Mouse (Mus musculus) stomach, postnatal 0 days (tissue): ENCODE results near the gene Kmt5c.

Experiments used
- CTCF ChIP-seq: IDR thresholded peaks from 2 replicates; pipeline ENCODE4 v1.5.1; 2016; ENCODE audit warnings: antibody characterized with exemption, low read depth, mild to moderate bottlenecking, moderate library complexity
- EP300 ChIP-seq: optimal IDR thresholded peaks from 2 replicates; pipeline ENCODE3; 2016; ENCODE audit warnings: antibody characterized with exemption

DNA sequence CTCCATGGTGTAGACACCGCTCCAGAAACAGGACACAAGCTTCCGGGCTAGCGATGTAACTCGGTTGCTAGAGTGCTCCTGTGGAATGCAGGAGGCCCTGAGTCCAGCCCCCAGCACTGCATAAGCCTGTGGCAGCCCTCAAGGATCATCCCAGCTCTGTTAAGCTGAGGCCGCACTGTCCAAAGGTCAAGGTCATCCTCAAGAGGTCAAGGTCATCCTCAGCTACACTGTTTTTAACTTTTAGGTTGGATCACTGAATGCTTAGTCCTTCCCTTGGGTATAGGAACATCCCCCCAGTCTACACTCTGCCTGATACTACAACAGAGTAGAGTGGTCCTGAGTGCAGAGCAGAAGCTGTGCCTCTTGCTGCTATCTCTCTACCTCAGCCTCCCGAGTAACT, 46.9 kb upstream of the Kmt5c start:
- no peak for TF ChIP-seq CTCF
- TF ChIP-seq EP300: no peak
